Mouse (Mus musculus) heart, postnatal 0 days (tissue): ENCODE data around the gene Cdhr2.

ENCODE experiments used
- CTCF ChIP-seq: IDR thresholded peaks from 2 replicates; pipeline ENCODE4 v1.5.1; 2016; ENCODE audit warnings: antibody characterized with exemption, control low read depth, low read depth
- EP300 ChIP-seq: IDR thresholded peaks from 2 replicates; pipeline ENCODE4 v1.6.1; 2016; ENCODE audit warnings: antibody characterized with exemption, low read depth

DNA sequence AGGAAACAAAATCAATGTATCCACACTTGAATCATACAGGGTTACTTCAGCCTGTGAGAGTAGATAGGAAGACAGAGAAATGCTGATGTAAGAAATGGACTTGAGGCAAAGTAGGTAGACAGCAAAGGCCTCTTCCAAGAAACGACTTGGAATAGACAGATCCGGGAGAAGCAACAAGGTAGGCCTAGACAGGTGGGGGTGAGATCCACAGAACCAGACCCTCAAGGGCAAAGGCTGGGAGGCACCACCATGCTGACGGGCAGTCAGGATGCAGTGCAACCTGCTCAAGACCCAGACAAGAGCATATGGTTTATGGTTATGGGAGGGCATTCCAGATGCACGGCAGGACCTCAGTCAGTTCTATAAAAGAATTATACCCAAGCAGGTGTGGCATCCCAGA is 65.8 kb downstream of the Cdhr2 start:
- no peak for TF ChIP-seq CTCF
- TF ChIP-seq EP300, result no peak
